Mouse (Mus musculus): ENCODE data around the gene Hpcal4. TPM values are rescaled to one million over a fixed set of nuclear protein-coding genes. Genes with fewer than 3 reads are reported as not detected.
"Not testable (repeated sequence)": the region's sequence is repeated elsewhere in the genome, so short reads cannot be mapped to it uniquely, and the experiment has no call there.

The Hpcal4 gene
- polyA plus RNA-seq (2016; fragmentation: Nextera tagmentation; extraction: Ambion mirVana): 0.30 and 0.73 TPM in 2 replicates

- Histone ChIP-seq H3K27me3 (ENCODE audit: poor library complexity, severe bottlenecking) (peaks cover 84% of the 10 kb centered on the region), H3K36me3 (replicated peaks) (no peaks in the 10 kb centered on the region), H3K4me1 (peaks cover 28% of the 10 kb centered on the region), H3K9me3 (no peaks in the 10 kb centered on the region), H3K4me3 (peak within 1 kb of the TSS; percentile 58), H3K27ac (peak within 1 kb of the TSS; percentile 35; the same call in 1 of the 2 replicates)
- peak; percentile 60 for DNase-seq (ENCODE audit: extremely low spot score, low spot score)
- under 1% methylated on average over 44 of the region's 44 CpGs for WGBS
These were observed at the start of gene Hpcal4 for GRCm38 (mm10) chr4:123182328-123183238. TSS of gene Hpcal4 (plus strand) at chr4:123183227.

GRCm38 (mm10) chr4:123137551-123137950, 45.5 kb upstream of the Hpcal4 start:
- peaks cover 48% of the 10 kb centered on the region for H3K36me3 ChIP-seq (replicated peaks)
- H3K27me3 ChIP-seq (ENCODE audit: poor library complexity, severe bottlenecking): peaks cover 6% of the 10 kb centered on the region
- H3K27ac ChIP-seq: no peak overlapping the region
- peaks cover 25% of the 10 kb centered on the region for H3K4me1 ChIP-seq
- H3K9me3 ChIP-seq: no peaks in the 10 kb centered on the region
- no peak overlapping the region for H3K4me3 ChIP-seq
- no peak for DNase-seq (ENCODE audit: extremely low spot score, low spot score)
- WGBS: 92% methylated on average over 3 of the region's 3 CpGs

GRCm38 (mm10) chr4:123139513-123140154, 43.4 kb upstream of the Hpcal4 start, which contains the start of gene Ppie:
TSS of gene Ppie (minus strand) at chr4:123139951.
- peak; percentile 89 for DNase-seq (ENCODE audit: extremely low spot score, low spot score)
- H3K9me3 ChIP-seq: no peaks in the 10 kb centered on the region
- peaks cover 27% of the 10 kb centered on the region for H3K36me3 ChIP-seq (replicated peaks)
- peaks cover 6% of the 10 kb centered on the region for H3K27me3 ChIP-seq (ENCODE audit: poor library complexity, severe bottlenecking)
- peaks cover 25% of the 10 kb centered on the region for H3K4me1 ChIP-seq
- peak within 1 kb of the TSS; percentile 81 for H3K4me3 ChIP-seq
- H3K27ac ChIP-seq: peak within 1 kb of the TSS; percentile 92
- WGBS: under 1% methylated on average over 34 of the region's 34 CpGs

- 81% methylated on average over 5 of the region's 5 CpGs for WGBS
These were observed 35.4 kb upstream of the Hpcal4 start for GRCm38 (mm10) chr4:123147446-123148150.

GRCm38 (mm10) chr4:123152003-123152402, 31.0 kb upstream of the Hpcal4 start:
- no peaks in the 10 kb centered on the region for H3K36me3 ChIP-seq (replicated peaks)
- H3K4me1 ChIP-seq: 0 out of 2 replicates have a peak, but pooled peaks cover 3% of the 10 kb centered on the region
- WGBS: 80% methylated on average over 4 of the region's 4 CpGs
- H3K4me3 ChIP-seq: no peak overlapping the region
- no peaks in the 10 kb centered on the region for H3K27me3 ChIP-seq (ENCODE audit: poor library complexity, severe bottlenecking)
- H3K9me3 ChIP-seq: no peaks in the 10 kb centered on the region
- no peak for DNase-seq (ENCODE audit: extremely low spot score, low spot score)
- H3K27ac ChIP-seq: no peak overlapping the region

More at GRCm38 (mm10) chr4:123147446-123148150, 35.4 kb upstream of the Hpcal4 start:
- H3K27me3 ChIP-seq (ENCODE audit: poor library complexity, severe bottlenecking): no peaks in the 10 kb centered on the region; the same call in 1 of the 2 replicates
- DNase-seq (ENCODE audit: extremely low spot score, low spot score): no peak
- no peaks in the 10 kb centered on the region for H3K4me1 ChIP-seq
- H3K4me3 ChIP-seq: no peak overlapping the region
- H3K9me3 ChIP-seq: no peaks in the 10 kb centered on the region
- no peak overlapping the region for H3K27ac ChIP-seq
- H3K36me3 ChIP-seq (replicated peaks): no peaks in the 10 kb centered on the region

GRCm38 (mm10) chr4:123152976-123153375, 30.1 kb upstream of the Hpcal4 start:
- peak; percentile 19 for DNase-seq (ENCODE audit: extremely low spot score, low spot score)
- 76% methylated on average over 5 of the region's 5 CpGs for WGBS
- Histone ChIP-seq H3K9me3 (no peaks in the 10 kb centered on the region), H3K4me1 (0 out of 2 replicates have a peak, but pooled peaks cover 3% of the 10 kb centered on the region), H3K27ac (no peak overlapping the region), H3K27me3 (ENCODE audit: poor library complexity, severe bottlenecking) (no peaks in the 10 kb centered on the region), H3K36me3 (replicated peaks) (no peaks in the 10 kb centered on the region), H3K4me3 (no peak overlapping the region)

- Histone ChIP-seq H3K9me3 (no peaks in the 10 kb centered on the region), H3K4me1 (0 out of 2 replicates have a peak, but pooled peaks cover 3% of the 10 kb centered on the region), H3K27ac (no peak overlapping the region), H3K27me3 (ENCODE audit: poor library complexity, severe bottlenecking) (no peaks in the 10 kb centered on the region), H3K4me3 (no peak overlapping the region), H3K36me3 (replicated peaks) (no peaks in the 10 kb centered on the region)
- DNase-seq (ENCODE audit: extremely low spot score, low spot score): no peak
- WGBS: 29% methylated on average over 4 of the region's 4 CpGs
These were observed 28.0 kb upstream of the Hpcal4 start for GRCm38 (mm10) chr4:123155004-123155403.

- no peak overlapping the region for H3K27ac ChIP-seq
- H3K4me3 ChIP-seq: no peak overlapping the region
- H3K27me3 ChIP-seq (ENCODE audit: poor library complexity, severe bottlenecking): no peaks in the 10 kb centered on the region
- H3K4me1 ChIP-seq: 0 out of 2 replicates have a peak, but pooled peaks cover 3% of the 10 kb centered on the region
- no peaks in the 10 kb centered on the region for H3K9me3 ChIP-seq
- no peak for DNase-seq (ENCODE audit: extremely low spot score, low spot score)
- no peaks in the 10 kb centered on the region for H3K36me3 ChIP-seq (replicated peaks)
- WGBS: 72% methylated on average over 2 of the region's 2 CpGs
These were observed 27.6 kb upstream of the Hpcal4 start for GRCm38 (mm10) chr4:123155427-123155826.

GRCm38 (mm10) chr4:123155840-123156239, 27.2 kb upstream of the Hpcal4 start:
- Histone ChIP-seq H3K4me3 (no peak overlapping the region), H3K36me3 (replicated peaks) (no peaks in the 10 kb centered on the region)
- DNase-seq (ENCODE audit: extremely low spot score, low spot score): no peak

GRCm38 (mm10) chr4:123160571-123160970, 22.5 kb upstream of the Hpcal4 start:
- 92% methylated on average over 6 of the region's 6 CpGs for WGBS
- H3K27me3 ChIP-seq (ENCODE audit: poor library complexity, severe bottlenecking): peaks cover 21% of the 10 kb centered on the region
- no peaks in the 10 kb centered on the region for H3K9me3 ChIP-seq
- no peak for DNase-seq (ENCODE audit: extremely low spot score, low spot score)
- no peaks in the 10 kb centered on the region for H3K36me3 ChIP-seq (replicated peaks)
- no peak overlapping the region for H3K4me3 ChIP-seq
- peaks cover 17% of the 10 kb centered on the region for H3K4me1 ChIP-seq
- no peak overlapping the region for H3K27ac ChIP-seq

More at GRCm38 (mm10) chr4:123155840-123156239, 27.2 kb upstream of the Hpcal4 start:
- 0 out of 2 replicates have a peak, but pooled peaks cover 3% of the 10 kb centered on the region for H3K4me1 ChIP-seq
- H3K27ac ChIP-seq: no peak overlapping the region
- H3K27me3 ChIP-seq (ENCODE audit: poor library complexity, severe bottlenecking): no peaks in the 10 kb centered on the region
- no peaks in the 10 kb centered on the region for H3K9me3 ChIP-seq

GRCm38 (mm10) chr4:123161251-123161650, 21.8 kb upstream of the Hpcal4 start:
- H3K4me3 ChIP-seq; H3K36me3 ChIP-seq (replicated peaks); H3K9me3 ChIP-seq; H3K27ac ChIP-seq; DNase-seq (ENCODE audit: extremely low spot score, low spot score): not testable (repeated sequence)
- WGBS: 91% methylated on average over 3 of the region's 3 CpGs
- Histone ChIP-seq H3K27me3 (ENCODE audit: poor library complexity, severe bottlenecking) (peaks cover 21% of the 10 kb centered on the region), H3K4me1 (peaks cover 17% of the 10 kb centered on the region)

GRCm38 (mm10) chr4:123162305-123162917, 20.6 kb upstream of the Hpcal4 start:
- H3K36me3 ChIP-seq (replicated peaks): no peaks in the 10 kb centered on the region
- DNase-seq (ENCODE audit: extremely low spot score, low spot score): no peak

More at GRCm38 (mm10) chr4:123162305-123162917, 20.6 kb upstream of the Hpcal4 start:
- peaks cover 21% of the 10 kb centered on the region for H3K27me3 ChIP-seq (ENCODE audit: poor library complexity, severe bottlenecking)
- H3K27ac ChIP-seq: 0 out of 2 replicates have a peak overlapping the region, but pooled peaks have one; percentile 3
- H3K4me1 ChIP-seq: peaks cover 17% of the 10 kb centered on the region
- WGBS: 14% methylated on average over 15 of the region's 15 CpGs
- H3K4me3 ChIP-seq: peak overlapping the region; percentile 30
- no peaks in the 10 kb centered on the region for H3K9me3 ChIP-seq

Data from forebrain, embryonic 10.5 days (tissue).